Mouse (Mus musculus) heart, embryonic 12.5 days (tissue): ENCODE results near the gene Aip. TPM values are rescaled to one million over a fixed set of nuclear protein-coding genes. Genes with fewer than 3 reads are reported as not detected.

Experiments used
- ATAC-seq: fragments of 200-750 bp; cut with Nextera tagmentation; 2 replicates; pipeline ENCODE4 v1.8.0; 2017; ENCODE audit warnings: moderate TSS enrichment, moderate library complexity; ENCODE audit not compliant: insufficient number of reproducible peaks, low FRiP score
- H3K27ac ChIP-seq: fragments of 300-500 bp; sonication (generic); 2 replicates; pipeline ENCODE4 v1.5.1; 2016; ENCODE audit warnings: mild to moderate bottlenecking, moderate library complexity; ENCODE audit not compliant: poor library complexity, severe bottlenecking
- H3K27me3 ChIP-seq: fragments of 300-500 bp; sonication (generic); replicated peaks from 2 replicates; pipeline ENCODE4 v1.6.1; 2016; ENCODE audit warnings: mild to moderate bottlenecking, moderate library complexity
- H3K36me3 ChIP-seq: fragments of 300-500 bp; sonication (generic); 2 replicates; pipeline ENCODE4 v1.6.1; 2016; ENCODE audit warnings: mild to moderate bottlenecking, moderate library complexity
- H3K4me1 ChIP-seq: fragments of 300-500 bp; sonication (generic); replicated peaks from 2 replicates; pipeline ENCODE4 v1.6.1; 2016; ENCODE audit warnings: mild to moderate bottlenecking
- H3K4me2 ChIP-seq: fragments of 300-500 bp; sonication (generic); 2 replicates; pipeline ENCODE4 v1.6.1; 2016; ENCODE audit warnings: mild to moderate bottlenecking, moderate library complexity
- H3K4me3 ChIP-seq: fragments of 300-500 bp; sonication (generic); 2 replicates; pipeline ENCODE4 v1.5.1; 2016; ENCODE audit warnings: mild to moderate bottlenecking
- H3K9ac ChIP-seq: fragments of 300-500 bp; sonication (generic); 2 replicates; pipeline ENCODE4 v1.6.1; 2016; ENCODE audit warnings: mild to moderate bottlenecking, moderate library complexity
- H3K9me3 ChIP-seq: fragments of 300-500 bp; sonication (generic); replicated peaks from 2 replicates; pipeline ENCODE4 v1.6.1; 2016; ENCODE audit warnings: mild to moderate bottlenecking, moderate library complexity
- WGBS: fragments of 180-500 bp; shearing (Covaris S2); methylation state at CpG from one replicate; pipeline ENCODE4 v1.1.7; 2016; 5-methylcytosine and 5-hydroxymethylcytosine counted together
- polyA plus RNA-seq: library from polyadenylated mRNA; unstranded; fragments of >200 nt; fragmentation: Nextera tagmentation; extraction: Ambion mirVana; gene quantifications from 2 replicates; pipeline ENCODE4 v1.2.1, GENCODE M21; 2016

Gene Aip
- polyA plus RNA-seq, 1 experiment from 2014 or later = 80.4 TPM

DNA sequence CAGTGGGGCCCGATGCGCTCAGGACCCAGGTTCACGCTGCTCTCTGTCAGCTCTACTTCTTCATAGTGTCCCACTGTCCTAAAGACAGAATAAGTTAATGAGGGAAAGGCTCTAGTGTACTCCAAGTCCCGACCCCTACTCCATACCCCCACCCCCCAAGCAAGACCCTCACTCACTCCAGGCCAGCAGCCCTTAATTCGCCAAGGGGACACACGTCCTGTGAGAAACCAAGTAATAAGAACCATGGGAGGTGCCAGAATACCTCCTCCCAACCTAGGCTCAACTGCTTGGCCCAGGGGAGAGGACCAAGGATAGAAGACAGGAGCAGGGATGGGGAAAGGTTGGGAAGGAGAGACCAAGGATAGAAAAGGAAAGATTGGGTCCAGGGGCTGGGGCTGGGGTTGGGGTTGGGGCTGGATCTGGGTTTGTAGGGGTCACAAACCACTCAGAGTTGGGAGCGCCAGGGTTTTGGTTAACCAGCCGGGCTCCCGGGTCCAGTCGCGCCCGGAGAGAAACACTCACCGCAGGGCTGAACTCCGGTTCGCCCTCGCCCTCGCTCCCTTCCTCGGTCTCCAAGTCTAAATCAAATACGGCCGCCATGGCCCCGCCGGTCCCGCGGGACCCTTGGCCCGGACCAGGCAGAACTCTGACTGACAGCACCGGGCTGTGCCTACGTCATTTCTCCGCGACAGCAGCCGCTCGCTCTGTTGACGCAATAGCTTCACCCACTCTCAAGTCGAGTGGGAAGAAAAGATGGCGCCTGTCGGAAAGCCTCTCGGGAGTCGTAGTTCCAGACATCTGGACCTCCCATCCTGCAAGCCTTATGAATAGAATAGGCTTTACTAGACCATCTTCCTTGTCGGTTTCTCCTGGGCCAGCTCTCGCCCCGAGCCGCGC lies 37.2 kb upstream of the Aip start, which contains the start of gene Rps6kb2:
Gene Rps6kb2, minus strand, starts transcription at position 709 of the 897 bp plus-strand sequence.
- H3K4me2 ChIP-seq = peak within 1 kb of the TSS; percentile 95
- no peaks in the 10 kb centered on the region for H3K9me3 ChIP-seq
- peak within 1 kb of the TSS; percentile 41 for H3K27ac ChIP-seq
- 6% methylated on average over 42 of the region's 42 CpGs for WGBS
- H3K9ac ChIP-seq = peak within 1 kb of the TSS; percentile 93
- H3K4me3 ChIP-seq = peak within 1 kb of the TSS; percentile 73
- ATAC-seq = peak; percentile 85
- peaks cover 38% of the 10 kb centered on the region for H3K36me3 ChIP-seq
- no peaks in the 10 kb centered on the region for H3K27me3 ChIP-seq
- H3K4me1 ChIP-seq = peaks cover 24% of the 10 kb centered on the region

GRCm38 (mm10) chr19:4159049-4159448 lies 33.4 kb upstream of the Aip start:
- 95% methylated on average over 8 of the region's 8 CpGs for WGBS

DNA sequence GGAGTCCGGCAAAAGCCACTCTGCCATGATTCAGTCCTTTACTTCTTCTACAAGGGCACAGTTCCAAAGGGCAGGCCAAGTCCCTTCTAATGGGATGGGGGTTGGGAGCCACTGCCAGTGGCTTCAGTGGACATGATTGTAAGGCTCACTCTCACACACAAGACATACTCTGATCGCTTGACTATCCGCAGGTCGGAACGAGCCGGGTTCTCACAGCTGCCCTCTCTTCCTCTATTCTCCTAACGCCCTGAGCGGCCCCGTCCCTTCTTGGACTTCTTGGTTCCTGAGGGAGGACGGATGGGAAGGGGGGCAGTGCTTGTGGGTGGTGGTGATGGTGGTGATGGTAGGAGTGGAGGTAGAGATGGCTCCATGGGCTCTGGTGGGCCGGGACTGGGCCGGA lies 31.1 kb upstream of the Aip start:
- no peak for ATAC-seq
- no peaks in the 10 kb centered on the region for H3K9me3 ChIP-seq
- peaks cover 26% of the 10 kb centered on the region for H3K4me1 ChIP-seq
- H3K4me2 ChIP-seq = no peak overlapping the region
- H3K27me3 ChIP-seq = no peaks in the 10 kb centered on the region
- H3K27ac ChIP-seq = no peak overlapping the region
- 92% methylated on average over 12 of the region's 12 CpGs for WGBS
- H3K4me3 ChIP-seq = no peak overlapping the region
- H3K9ac ChIP-seq = no peak overlapping the region
- peaks cover 81% of the 10 kb centered on the region for H3K36me3 ChIP-seq

More at GRCm38 (mm10) chr19:4159049-4159448, 33.4 kb upstream of the Aip start:
- Histone ChIP-seq H3K27ac (no peak overlapping the region), H3K4me3 (no peak overlapping the region), H3K9ac (no peak overlapping the region), H3K36me3 (peaks cover 63% of the 10 kb centered on the region), H3K4me2 (no peak overlapping the region), H3K9me3 (no peaks in the 10 kb centered on the region), H3K4me1 (peaks cover 22% of the 10 kb centered on the region), H3K27me3 (no peaks in the 10 kb centered on the region)
- no peak for ATAC-seq

DNA sequence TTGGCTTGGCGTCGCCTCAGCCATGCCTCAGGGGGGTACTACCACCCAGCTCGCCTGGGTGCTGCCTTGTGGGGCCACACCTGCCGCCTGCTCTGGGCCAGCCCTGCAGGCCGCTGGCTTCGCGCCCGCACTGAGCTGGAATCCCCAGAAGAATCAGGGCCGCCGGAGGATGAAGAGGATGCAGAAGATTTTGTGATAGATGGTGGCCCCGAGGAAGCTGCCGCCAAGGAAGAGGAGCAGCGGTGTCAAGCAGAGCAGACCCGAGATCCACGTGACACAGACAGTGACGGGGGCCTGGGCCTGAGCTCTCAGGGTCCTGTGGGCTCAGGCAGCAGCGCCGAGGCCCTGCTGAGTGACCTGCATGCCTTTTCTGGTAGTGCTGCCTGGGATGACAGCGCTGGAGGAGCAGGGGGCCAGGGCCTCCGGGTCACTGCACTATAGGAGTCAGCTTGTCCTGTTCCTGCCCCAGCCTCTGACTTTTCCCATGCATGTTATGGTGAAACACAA lies 30.5 kb upstream of the Aip start:
- Histone ChIP-seq H3K4me3 (no peak overlapping the region), H3K9me3 (no peaks in the 10 kb centered on the region), H3K27ac (0 out of 2 replicates have a peak overlapping the region, but pooled peaks have one; percentile 10), H3K36me3 (peaks cover 81% of the 10 kb centered on the region), H3K4me2 (no peak overlapping the region), H3K27me3 (no peaks in the 10 kb centered on the region), H3K4me1 (peaks cover 32% of the 10 kb centered on the region), H3K9ac (no peak overlapping the region)
- no peak for ATAC-seq
- WGBS = 74% methylated on average over 20 of the region's 20 CpGs

DNA sequence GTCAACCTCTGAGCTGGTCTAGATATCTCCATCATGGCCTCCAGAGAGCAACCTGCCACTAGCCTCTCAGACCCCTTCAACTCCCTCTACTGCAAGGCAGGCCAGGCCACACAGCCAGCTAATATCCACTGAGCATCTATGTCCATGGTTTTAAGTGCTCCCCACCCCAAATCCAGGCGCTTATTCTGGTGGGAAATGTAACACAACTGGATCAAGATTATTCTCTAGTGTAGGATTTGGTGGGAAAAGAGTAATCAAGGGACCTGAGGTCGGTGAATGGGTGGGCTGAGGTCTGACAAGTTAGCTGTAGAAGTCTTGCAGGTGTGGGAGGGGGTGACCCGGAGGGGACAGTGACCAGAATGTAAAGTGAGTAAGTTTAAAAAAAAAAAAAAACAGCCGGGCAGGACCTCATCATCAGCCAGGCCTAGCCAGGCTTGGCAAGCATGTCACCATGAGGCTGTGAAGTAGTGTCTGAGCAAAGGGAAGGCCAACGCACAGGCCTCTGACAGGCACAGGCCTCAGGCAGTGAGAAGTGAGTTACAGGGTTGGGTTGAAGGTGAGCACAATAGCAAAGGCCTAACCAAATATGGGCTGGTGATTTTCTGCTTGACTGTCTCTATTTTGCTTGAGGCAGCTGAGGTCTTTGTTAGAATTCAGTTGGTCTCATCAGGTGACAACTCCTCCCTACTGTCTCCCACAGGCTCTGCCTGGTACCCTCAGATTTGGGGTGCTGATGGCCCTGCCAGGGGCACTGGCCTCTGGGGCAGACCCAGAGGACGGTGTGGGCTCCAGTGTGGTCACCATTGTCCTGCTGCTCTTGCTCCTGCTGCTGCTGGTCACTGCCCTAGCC lies 29.8 kb upstream of the Aip start:
- WGBS = 82% methylated on average over 6 of the region's 6 CpGs
- no peak for ATAC-seq
- H3K4me3 ChIP-seq = no peak overlapping the region
- peaks cover 38% of the 10 kb centered on the region for H3K4me1 ChIP-seq
- no peaks in the 10 kb centered on the region for H3K27me3 ChIP-seq
- H3K36me3 ChIP-seq = peaks cover 81% of the 10 kb centered on the region
- H3K27ac ChIP-seq = 0 out of 2 replicates have a peak overlapping the region, but pooled peaks have one; percentile 10
- no peak overlapping the region for H3K4me2 ChIP-seq
- no peaks in the 10 kb centered on the region for H3K9me3 ChIP-seq
- H3K9ac ChIP-seq = no peak overlapping the region

DNA sequence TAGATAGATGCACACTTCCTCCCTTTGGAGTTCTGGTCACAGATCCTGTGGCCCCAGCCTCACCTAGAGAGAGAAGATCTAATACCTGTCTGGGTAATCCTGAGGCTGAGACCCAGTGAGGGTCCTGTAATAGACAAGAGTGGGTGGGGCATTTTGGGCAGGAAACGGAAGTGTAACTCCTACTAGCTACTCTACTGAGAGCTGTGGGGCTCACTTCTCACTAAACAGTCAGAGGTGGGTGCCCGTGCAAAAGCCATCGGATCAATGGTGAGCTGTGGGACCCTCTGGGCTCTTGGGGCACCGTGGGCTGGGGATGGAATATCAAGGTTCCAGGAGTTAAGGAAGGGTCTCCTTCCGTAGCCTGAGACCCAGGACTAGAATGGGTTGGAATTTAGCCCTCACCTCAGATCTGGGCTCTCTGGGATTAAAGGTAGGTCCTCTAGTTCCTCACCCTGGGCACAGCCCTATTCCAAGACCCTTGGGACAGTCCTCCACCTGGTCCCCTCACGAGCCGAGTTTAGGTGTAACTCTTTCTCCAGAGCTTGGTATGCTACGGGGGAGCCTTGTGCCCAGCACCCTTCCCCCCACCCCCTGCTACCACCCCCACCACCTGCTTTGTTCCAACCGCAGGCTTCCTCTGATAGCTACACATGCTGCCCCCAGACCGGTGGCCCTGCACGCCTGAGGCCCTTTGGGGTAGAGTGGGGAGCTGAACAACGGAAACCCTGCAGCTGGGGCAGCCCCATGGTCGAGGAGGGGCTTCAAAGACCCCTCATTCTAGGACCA lies 29.0 kb upstream of the Aip start:
- Histone ChIP-seq H3K36me3 (peaks cover 83% of the 10 kb centered on the region), H3K27ac (no peak overlapping the region), H3K4me3 (no peak overlapping the region), H3K27me3 (no peaks in the 10 kb centered on the region), H3K4me2 (no peak overlapping the region), H3K4me1 (peaks cover 44% of the 10 kb centered on the region), H3K9me3 (no peaks in the 10 kb centered on the region), H3K9ac (no peak overlapping the region)
- WGBS = 71% methylated on average over 13 of the region's 13 CpGs
- no peak for ATAC-seq

DNA sequence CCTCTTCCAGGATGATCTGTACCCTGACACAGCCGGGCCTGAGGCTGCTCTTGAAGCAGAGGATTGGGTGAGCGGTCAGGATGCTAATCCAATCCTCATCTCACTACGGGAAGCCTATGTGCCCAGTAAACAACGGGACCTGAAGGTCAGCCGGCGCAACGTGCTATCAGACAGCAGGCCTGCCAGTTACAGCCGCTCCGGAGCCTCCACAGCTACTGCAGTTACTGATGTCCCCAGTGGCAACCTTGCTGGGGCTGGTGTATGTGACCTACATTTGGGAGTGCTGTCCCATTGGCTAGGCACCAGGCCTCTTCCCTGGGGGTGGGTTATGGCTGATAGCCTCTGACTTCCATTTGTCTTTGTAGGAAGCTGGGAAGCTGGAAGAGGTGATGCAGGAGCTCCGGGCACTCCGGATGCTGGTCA lies 27.6 kb upstream of the Aip start, which contains the start of gene Ptprcap:
Gene Ptprcap, plus strand, starts transcription at position 373 of the 423 bp plus-strand sequence.
- H3K27me3 ChIP-seq = no peaks in the 10 kb centered on the region
- H3K9me3 ChIP-seq = no peaks in the 10 kb centered on the region
- H3K36me3 ChIP-seq = peaks cover 69% of the 10 kb centered on the region
- no peak within 1 kb of the TSS for H3K27ac ChIP-seq
- 52% methylated on average over 11 of the region's 11 CpGs for WGBS
- H3K4me1 ChIP-seq = peaks cover 52% of the 10 kb centered on the region
- no peak within 1 kb of the TSS for H3K4me2 ChIP-seq
- H3K4me3 ChIP-seq = no peak within 1 kb of the TSS
- no peak for ATAC-seq
- H3K9ac ChIP-seq = no peak within 1 kb of the TSS

DNA sequence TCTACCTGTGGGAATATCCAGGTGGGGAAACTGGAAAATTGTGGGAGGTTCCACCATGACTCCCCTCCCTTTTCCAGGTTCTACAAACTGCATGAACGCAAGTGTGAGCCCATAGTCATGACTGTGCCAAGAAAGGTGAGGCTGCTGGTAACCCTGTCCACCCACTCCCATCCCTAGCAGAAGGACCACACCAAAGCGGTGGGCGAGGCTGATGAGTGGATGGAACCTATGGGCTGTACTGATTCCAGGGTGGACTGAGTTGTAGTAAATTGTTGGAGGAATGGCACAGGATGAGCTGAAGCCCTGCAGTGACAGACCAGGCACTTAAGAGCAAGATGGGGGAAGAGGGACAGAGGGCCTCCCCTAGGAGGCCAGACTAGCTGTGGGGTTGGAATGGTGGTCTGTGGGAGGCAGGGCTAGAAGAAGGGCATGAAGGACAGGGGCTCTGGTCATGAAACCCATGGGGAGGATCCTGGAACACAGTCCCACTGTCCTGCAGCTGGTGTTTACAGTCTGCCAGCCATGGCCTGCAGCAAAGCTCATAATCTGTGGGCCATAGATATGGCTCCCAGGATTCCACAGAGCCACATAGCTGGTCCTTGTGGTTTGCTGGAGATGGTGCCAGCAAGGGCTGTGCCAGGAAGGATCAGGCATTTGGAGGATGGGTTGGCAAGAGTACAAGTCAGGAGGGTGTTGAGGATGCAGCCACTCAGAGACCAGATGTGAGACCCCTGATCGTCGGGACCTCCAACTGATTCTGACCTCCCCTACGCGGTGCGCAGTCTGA lies 27.0 kb upstream of the Aip start:
- H3K4me3 ChIP-seq = no peak overlapping the region
- 84% methylated on average over 8 of the region's 8 CpGs for WGBS

DNA sequence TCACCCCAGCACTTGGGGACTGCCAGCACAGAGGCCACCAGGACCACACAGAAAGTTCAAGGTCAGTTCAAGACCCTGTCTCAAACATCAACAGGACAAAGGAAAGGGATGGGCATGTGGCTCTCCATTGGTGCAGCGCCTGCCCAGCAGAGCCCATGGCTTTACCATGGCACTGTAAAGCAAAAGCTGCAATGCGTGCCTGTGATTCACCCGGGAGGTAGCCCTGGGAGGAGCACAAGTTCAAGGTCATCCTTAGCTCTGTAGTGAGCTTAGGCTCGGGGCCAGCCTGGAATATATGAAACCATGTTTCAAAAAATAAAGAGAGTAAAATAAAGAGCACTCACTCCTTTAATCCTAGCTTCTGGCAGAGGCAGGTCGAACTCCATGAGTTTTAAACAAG lies 26.2 kb upstream of the Aip start:
- Histone ChIP-seq H3K4me3 (no peak overlapping the region), H3K27ac (peak overlapping the region; percentile 4; the same call in 1 of the 2 replicates), H3K36me3 (peaks cover 56% of the 10 kb centered on the region), H3K9ac (no peak overlapping the region), H3K4me2 (no peak overlapping the region), H3K9me3 (no peaks in the 10 kb centered on the region), H3K4me1 (peaks cover 57% of the 10 kb centered on the region), H3K27me3 (no peaks in the 10 kb centered on the region)
- no peak for ATAC-seq
- WGBS = 85% methylated on average over 5 of the region's 5 CpGs

More for the DNA sequence above, 27.0 kb upstream of the Aip start:
- no peak overlapping the region for H3K9ac ChIP-seq
- H3K27ac ChIP-seq = no peak overlapping the region
- ATAC-seq = no peak
- no peak overlapping the region for H3K4me2 ChIP-seq
- no peaks in the 10 kb centered on the region for H3K27me3 ChIP-seq
- H3K36me3 ChIP-seq = peaks cover 63% of the 10 kb centered on the region
- H3K9me3 ChIP-seq = no peaks in the 10 kb centered on the region
- peaks cover 57% of the 10 kb centered on the region for H3K4me1 ChIP-seq

DNA sequence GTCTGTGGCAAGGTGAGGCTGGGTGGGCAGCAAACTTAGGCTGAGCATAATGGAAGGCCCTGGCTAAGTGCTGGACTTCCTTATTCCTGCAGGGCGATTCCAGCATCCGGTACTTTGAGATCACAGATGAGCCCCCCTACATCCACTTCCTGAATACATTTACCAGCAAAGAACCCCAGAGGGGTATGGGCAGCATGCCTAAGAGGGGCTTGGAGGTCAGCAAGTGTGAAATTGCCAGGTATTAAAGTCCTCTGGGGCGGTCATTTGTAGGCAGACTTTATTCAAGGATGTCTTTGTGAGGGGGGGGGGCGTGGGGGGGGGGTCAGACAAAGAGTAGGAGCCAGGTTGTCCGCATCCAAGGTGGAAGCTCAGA lies 25.8 kb upstream of the Aip start:
- Histone ChIP-seq H3K4me2 (no peak overlapping the region), H3K27ac (no peak overlapping the region), H3K9me3 (no peaks in the 10 kb centered on the region), H3K36me3 (peaks cover 52% of the 10 kb centered on the region), H3K4me1 (peaks cover 57% of the 10 kb centered on the region), H3K27me3 (no peaks in the 10 kb centered on the region), H3K4me3 (no peak overlapping the region), H3K9ac (peak overlapping the region; percentile 7; the same call in 1 of the 2 replicates)
- WGBS = 72% methylated on average over 5 of the region's 5 CpGs
- no peak for ATAC-seq
